Mouse (Mus musculus) ES-CJ7 (cell line): ENCODE results near the gene Slc22a23.

Experiments
- DNase-seq: peaks from one replicate; pipeline ENCODE4 v3.0.0; 2011; ENCODE audit warnings: low read depth, low spot score

Gene Slc22a23

DNA sequence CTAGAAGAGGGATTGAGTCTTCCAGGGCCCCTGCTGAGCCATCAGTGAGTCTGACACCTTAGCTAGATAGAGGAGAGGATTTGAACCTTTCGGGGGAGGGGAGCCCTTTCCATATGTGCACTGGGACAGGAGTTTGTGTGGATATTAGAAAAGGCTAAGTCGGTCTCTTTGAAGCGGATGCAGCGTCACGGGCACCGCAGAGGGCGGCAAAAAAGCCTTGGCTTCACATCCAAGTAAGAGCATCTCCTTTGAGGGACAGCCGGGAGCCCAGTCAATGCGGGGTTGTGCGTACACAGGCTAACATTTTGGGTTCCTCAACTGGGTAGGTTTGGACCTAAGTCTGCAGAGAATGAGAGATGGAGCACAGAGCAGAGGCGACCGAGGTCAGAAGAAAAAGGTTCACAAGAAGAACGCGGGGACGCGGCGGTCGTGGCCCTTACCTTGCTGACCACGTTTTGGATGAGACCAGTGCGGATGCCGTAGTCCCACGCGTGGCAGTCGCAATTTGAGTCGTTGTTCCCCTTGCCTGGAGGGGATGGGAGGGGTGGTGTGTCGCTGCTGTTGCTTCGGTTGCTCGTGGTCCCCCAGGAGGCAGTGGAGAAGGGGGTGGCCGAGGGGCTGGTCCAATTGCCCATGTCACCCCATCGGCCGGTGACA, 1.1 kb downstream of the Slc22a23 start:
- DNase-seq: peak; percentile 42

DNA sequence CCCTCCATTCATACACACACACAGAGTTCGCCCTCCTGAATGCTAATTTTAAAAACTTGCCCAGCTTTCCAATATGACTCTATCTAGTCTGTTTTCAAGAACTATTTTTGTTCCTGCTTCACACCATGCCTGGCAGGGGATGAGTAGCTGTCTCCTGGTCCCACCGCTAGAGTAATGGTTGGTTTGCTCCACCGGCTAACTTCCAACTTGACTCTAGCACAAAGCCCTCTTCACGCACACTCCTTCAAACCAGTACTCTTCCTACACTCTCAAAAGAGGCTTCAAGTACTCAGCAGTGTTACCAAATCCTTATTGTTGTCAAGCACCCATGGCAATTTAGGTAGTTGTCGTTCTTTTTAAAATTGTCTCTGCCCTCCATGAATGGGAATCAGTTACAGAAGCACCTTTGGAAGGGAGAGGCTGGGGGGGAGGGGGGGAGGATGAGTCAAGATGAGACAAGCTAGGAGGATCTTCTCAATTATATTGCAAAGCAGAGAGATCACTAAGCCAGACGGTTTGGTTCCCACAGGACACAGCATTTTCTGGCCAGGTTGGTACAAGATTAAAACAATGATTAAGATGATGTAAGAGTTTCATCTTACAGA, 2.6 kb downstream of the Slc22a23 start:
- no peak for DNase-seq

GRCm38 (mm10) chr13:34336895-34337294, 8.1 kb downstream of the Slc22a23 start:
- no peak for DNase-seq

- DNase-seq: no peak
Measured at GRCm38 (mm10) chr13:34334847-34335246, 10.1 kb downstream of the Slc22a23 start.

- DNase-seq: no peak
Measured at GRCm38 (mm10) chr13:34332762-34333161, 12.2 kb downstream of the Slc22a23 start.

GRCm38 (mm10) chr13:34331399-34332186, 13.4 kb downstream of the Slc22a23 start:
- no peak for DNase-seq

DNA sequence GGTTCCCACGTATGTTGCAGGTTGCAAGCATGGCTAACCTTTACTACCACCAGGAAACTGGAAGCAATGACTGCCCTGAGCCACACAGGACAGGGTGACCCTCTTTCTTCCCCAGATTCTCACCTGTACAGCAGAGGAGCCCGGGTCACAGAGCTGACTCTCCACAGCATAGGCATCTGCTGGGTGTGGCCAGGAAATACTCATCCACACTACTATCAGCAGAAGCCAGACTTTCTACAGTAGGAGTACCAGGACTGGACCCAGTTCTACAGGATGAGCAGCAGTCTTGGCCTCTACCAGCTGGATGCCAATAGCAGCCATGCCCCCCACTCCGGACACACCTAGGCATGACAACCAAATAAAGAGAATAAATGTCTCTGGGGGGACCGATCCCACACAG, 15.4 kb downstream of the Slc22a23 start:
- no peak for DNase-seq

DNA sequence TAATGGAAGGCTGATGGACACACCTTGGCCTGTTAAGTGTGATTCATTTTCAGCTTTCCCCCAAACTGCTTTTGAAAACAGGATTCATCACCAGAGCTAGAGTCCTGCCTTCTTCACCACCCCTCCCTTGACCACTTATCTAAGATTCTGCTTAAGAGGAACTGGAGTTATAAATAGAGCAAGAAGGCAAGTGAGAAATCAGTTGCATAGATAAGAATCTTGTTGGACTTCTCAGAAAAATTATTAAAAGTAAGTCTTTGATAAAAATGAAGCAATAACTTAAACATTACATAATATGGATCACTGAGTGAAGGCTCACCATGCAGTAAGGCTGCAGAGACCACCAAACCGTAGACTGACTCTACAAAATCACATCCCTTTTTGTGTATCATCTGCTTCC, 18.0 kb downstream of the Slc22a23 start:
- DNase-seq: no peak

- DNase-seq: no peak
Measured at GRCm38 (mm10) chr13:34323361-34323760, 21.6 kb downstream of the Slc22a23 start.

DNA sequence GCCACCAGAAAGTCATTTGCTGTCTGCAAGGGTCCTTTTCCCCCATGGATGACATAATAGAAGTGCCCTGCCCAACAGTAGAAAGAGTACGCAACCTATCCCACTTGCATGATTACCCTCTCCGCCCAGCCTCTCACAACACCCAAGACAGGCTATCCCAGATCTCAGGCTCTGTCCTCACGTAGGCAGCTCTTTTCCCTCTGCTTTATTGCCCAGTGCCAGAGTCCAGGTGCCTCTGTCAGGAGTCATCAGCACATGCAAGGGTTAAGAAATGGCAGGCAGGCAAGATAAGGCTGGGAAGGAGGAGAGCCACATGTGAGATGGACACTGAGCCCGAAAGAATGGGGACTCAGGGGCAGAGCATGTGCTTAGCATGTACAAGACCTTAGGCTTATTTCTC, 24.5 kb downstream of the Slc22a23 start:
- DNase-seq: no peak

DNA sequence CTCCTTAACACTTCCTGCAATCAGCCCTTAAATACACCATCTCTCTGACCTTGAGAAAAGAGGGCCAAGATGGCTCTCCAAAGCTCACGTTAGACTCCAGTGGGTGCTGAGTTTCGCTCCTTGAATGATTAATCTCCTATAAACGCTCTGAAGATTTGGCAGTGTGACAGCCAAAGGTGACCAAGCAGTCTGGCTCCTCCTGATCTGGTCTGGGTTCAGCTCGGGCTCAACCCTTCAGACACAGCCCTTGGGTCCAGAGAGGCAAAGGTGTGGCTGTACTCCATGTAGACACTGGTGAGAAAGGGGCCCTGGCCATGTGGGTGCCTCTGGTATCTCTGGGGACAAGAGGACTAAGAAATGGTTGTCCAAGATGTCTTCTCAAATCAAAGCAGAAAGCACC, 27.9 kb downstream of the Slc22a23 start:
- no peak for DNase-seq

DNA sequence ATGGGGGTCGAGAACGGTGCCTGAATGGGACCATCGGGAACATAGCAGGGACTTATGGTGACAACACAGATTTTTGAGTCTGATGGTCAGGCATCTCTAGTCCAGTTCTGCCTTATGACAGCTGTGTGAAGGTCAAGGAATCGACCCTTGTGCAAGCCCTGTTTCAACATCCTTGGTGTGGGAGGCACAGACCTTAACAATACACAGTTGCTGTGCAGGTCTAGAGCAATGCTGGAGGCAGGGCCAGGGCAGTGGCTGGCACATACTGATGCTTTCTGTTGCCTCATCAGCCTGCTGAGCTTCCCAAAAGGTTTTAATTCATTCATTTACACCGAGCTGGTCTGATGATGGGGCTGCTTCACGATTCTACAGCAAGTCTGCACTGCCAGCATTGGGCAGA, 28.5 kb downstream of the Slc22a23 start:
- DNase-seq: no peak

DNA sequence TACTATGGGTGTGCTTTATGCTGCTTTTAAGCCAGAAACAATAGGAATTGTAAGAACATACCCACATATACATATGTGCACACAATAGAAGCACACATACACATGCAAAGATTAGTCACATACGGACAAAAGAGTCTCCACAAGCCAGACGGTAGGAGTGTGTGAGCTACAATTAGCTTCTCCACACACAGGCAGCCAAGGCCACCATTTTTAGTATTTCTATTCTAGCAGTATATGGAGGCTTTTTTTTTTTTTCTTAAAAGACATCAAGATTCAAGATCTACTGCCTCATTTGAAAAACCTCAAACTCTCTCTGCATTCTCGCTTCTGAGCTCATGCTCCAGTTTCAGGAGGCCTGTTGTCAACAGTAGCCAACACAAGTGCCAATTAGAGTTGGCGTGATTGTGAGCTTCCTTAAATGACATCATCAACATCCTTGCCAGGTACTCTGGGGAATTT, 31.9 kb downstream of the Slc22a23 start:
- DNase-seq: no peak

DNA sequence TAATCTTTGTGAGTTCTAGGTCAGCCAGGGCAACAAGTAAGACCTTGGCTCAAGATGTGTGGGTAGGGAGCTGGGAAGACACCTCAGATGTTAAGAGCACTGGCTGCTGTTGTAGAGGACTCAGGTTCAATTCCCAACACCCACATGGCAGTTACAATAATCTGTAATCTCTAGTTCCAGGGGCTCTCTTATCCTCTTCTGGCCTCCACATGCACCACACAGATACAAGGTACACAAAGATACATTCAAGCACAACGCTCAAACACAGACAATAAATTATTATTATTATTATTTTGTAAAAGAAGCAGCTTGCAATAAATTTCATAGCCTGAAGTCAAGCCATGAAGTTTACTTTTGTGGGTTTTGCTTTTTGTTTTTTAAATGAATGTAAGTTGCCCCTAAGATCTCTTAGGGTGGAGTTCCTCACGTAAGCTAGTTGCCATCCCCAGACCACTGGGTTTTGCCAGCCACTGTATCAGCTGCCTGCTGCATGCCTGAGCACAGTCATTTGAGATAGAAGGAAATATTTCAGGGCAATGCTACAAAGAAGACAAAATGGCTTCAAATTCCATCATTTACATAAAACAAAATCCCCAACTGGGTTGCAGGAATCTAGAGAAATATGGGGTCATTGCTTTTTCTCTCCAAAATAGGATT, 32.5 kb downstream of the Slc22a23 start:
- no peak for DNase-seq

DNA sequence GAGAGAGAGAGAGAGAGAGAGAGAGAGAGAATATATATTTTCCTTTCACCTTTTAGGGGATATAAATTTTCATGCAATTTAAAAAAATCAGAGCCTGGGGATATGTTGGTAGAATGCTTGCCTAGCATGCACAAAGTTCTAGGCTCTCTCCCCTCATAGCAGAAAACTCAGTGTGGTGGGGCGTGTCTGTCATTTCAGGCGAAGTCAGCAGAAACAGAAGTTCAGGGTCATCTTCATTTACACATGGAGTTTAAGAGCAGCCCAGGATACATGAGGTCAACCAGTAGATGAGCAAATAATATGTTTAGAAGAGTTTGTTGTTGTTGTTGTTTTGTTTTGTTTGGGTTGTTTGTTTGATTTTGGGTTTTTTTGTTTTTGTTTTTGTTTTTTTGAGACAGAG, 33.4 kb downstream of the Slc22a23 start:
- no peak for DNase-seq

DNA sequence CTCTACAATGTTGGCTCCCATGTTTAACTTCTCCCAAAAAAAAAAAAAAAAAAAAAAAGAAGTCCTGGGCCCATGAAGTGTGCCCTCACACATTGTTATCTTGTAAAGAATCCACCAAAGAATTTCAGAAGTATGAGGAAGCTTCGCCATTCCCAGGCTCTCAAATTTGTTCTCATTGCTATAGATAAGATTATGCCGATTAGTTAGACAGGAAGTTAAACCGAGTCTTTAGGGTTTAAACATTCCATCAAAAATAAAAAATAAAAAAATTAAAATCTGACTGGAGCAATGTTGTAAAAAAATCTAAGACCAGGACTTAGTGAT, 36.4 kb downstream of the Slc22a23 start:
- DNase-seq: no peak

- DNase-seq: no peak
Measured at GRCm38 (mm10) chr13:34307696-34308603, 37.0 kb downstream of the Slc22a23 start.

GRCm38 (mm10) chr13:34305964-34306671, 38.9 kb downstream of the Slc22a23 start:
- DNase-seq: no peak

DNA sequence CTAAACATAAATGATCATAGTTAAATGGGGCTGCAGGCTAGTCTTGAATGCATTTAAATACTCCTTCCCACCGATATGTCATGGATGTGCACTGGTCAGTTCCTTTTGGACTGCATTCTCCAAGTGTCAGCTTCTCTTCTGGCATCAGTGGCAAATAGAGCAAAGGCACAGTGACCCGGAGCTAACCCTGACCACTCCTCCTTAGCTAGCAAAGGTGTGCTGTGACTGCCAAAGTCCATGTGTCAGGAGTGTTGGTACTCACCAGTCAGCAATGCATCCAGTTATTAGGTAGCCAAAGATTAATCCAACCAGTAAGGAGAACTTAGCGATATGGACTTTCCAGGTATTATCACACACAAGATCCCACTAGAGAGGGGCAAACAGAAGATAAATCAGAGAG, 40.1 kb downstream of the Slc22a23 start:
- no peak for DNase-seq

DNA sequence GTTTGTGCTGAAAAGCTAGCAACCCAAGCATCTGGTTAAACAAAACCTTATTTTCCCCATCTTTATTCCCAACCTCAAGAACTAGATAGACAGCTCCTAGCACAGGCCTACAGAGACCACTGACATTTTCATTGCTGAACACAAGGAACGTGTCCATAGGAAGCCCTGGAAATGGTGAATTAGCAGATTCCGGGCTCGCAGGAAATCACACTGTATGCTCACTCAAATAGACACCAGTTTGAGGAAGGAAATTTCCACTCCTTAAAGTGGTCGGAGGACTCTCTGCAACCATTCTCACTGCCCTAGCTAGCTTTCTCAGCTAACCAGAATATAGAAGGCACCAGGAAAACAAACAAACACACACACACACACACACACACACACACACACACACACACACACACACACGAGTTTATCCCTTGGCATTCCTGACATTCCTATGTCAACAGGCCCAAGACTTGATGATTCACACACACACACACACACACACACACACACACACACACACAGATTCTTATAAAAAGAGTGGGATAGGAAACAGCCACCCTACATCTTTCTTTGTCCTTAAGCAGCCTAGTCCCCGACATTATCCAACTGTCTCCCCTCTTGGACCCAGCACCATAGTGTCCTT, 41.5 kb downstream of the Slc22a23 start:
- no peak for DNase-seq
